Mouse (Mus musculus) liver, embryonic 13.5 days (tissue): ENCODE measurements at regions not wholly inside any gene's neighbourhood (a gene's known extent, or its start where the extent isn't known, plus 50 kb on each side); places are given as distances from the start of the nearest gene placed in this dataset.

Source experiments
- ATAC-seq: fragments of 200-750 bp; cut with Nextera tagmentation; 2 replicates; pipeline ENCODE4 v1.8.0; 2017; ENCODE audit warnings: low read depth, mild to moderate bottlenecking, moderate number of reproducible peaks, moderate library complexity
- DNase-seq: peaks from one replicate; pipeline ENCODE4 v3.0.0; 2022
- H3K27ac ChIP-seq: fragments of 300-500 bp; sonication (generic); 2 replicates; pipeline ENCODE4 v1.5.1; 2015; ENCODE audit warnings: moderate library complexity, mild to moderate bottlenecking, inconsistent platforms
- H3K27me3 ChIP-seq: fragments of 300-500 bp; sonication (generic); 2 replicates; pipeline ENCODE4 v1.6.1; 2015; ENCODE audit warnings: mild to moderate bottlenecking, inconsistent platforms
- H3K36me3 ChIP-seq: fragments of 300-500 bp; sonication (generic); 2 replicates; pipeline ENCODE4 v1.6.1; 2015; ENCODE audit warnings: mild to moderate bottlenecking, inconsistent platforms
- H3K4me1 ChIP-seq: fragments of 300-500 bp; sonication (generic); replicated peaks from 2 replicates; pipeline ENCODE4 v1.6.1; 2015; ENCODE audit warnings: inconsistent platforms
- H3K4me2 ChIP-seq: fragments of 300-500 bp; sonication (generic); 2 replicates; pipeline ENCODE4 v1.6.1; 2015; ENCODE audit warnings: inconsistent platforms, mild to moderate bottlenecking, moderate library complexity
- H3K4me3 ChIP-seq: fragments of 300-500 bp; sonication (generic); replicated peaks from 2 replicates; pipeline ENCODE4 v1.5.1; 2015; ENCODE audit warnings: mild to moderate bottlenecking, inconsistent platforms
- H3K9ac ChIP-seq: fragments of 300-500 bp; sonication (generic); 2 replicates; pipeline ENCODE4 v1.6.1; 2015; ENCODE audit warnings: mild to moderate bottlenecking, inconsistent platforms
- H3K9me3 ChIP-seq: fragments of 300-500 bp; sonication (generic); replicated peaks from 2 replicates; pipeline ENCODE4 v1.6.1; 2016; ENCODE audit warnings: inconsistent platforms
- WGBS: fragments of 180-500 bp; shearing (Covaris S2); methylation state at CpG from one replicate; pipeline ENCODE4 v1.1.7; 2015; ENCODE audit not compliant: insufficient replicate concordance; 5-methylcytosine and 5-hydroxymethylcytosine counted together

GRCm38 (mm10) chr15:68440636-68441035 lies 1939.9 kb upstream of the Lrrc6 start:
- Histone ChIP-seq H3K4me1 (no peaks in the 10 kb centered on the region), H3K27ac (no peak overlapping the region), H3K4me2 (no peak overlapping the region), H3K9ac (no peak overlapping the region), H3K36me3 (no peaks in the 10 kb centered on the region), H3K27me3 (no peaks in the 10 kb centered on the region), H3K9me3 (no peaks in the 10 kb centered on the region), H3K4me3 (no peak overlapping the region)
- DNase-seq: no peak
- no peak for ATAC-seq
- WGBS: 56% methylated on average over 9 of the region's 9 CpGs

- WGBS: 15% methylated on average over 3 of the region's 3 CpGs
- Histone ChIP-seq H3K4me1 (no peaks in the 10 kb centered on the region), H3K9ac (no peak overlapping the region), H3K9me3 (no peaks in the 10 kb centered on the region), H3K4me2 (no peak overlapping the region), H3K27ac (no peak overlapping the region), H3K4me3 (no peak overlapping the region), H3K27me3 (no peaks in the 10 kb centered on the region), H3K36me3 (no peaks in the 10 kb centered on the region)
- ATAC-seq (no peak), DNase-seq (no peak)
Observed at GRCm38 (mm10) chr15:68435961-68436360, 1935.3 kb upstream of the Lrrc6 start.

- ATAC-seq (no peak), DNase-seq (no peak)
- no peaks in the 10 kb centered on the region for H3K9me3 ChIP-seq
- no peak overlapping the region for H3K9ac ChIP-seq
- no peaks in the 10 kb centered on the region for H3K27me3 ChIP-seq
- H3K4me1 ChIP-seq: no peaks in the 10 kb centered on the region
- no peaks in the 10 kb centered on the region for H3K36me3 ChIP-seq
- no peak overlapping the region for H3K27ac ChIP-seq
- H3K4me3 ChIP-seq: no peak overlapping the region
- WGBS: 37% methylated on average over 2 of the region's 2 CpGs
- H3K4me2 ChIP-seq: no peak overlapping the region
Observed at GRCm38 (mm10) chr15:68431251-68431650, 1930.5 kb upstream of the Lrrc6 start.

- Histone ChIP-seq H3K36me3 (no peaks in the 10 kb centered on the region), H3K9me3 (no peaks in the 10 kb centered on the region), H3K4me1 (no peaks in the 10 kb centered on the region), H3K4me3 (no peak overlapping the region), H3K4me2 (no peak overlapping the region), H3K27ac (no peak overlapping the region), H3K9ac (no peak overlapping the region), H3K27me3 (no peaks in the 10 kb centered on the region)
- WGBS: 45% methylated on average over 4 of the region's 4 CpGs
- no peak for DNase-seq
- ATAC-seq: no peak
Observed at GRCm38 (mm10) chr15:68430486-68430885, 1929.8 kb upstream of the Lrrc6 start.

GRCm38 (mm10) chr15:68428444-68429228 lies 1927.9 kb upstream of the Lrrc6 start:
- Histone ChIP-seq H3K27ac (no peak overlapping the region), H3K9me3 (no peaks in the 10 kb centered on the region), H3K4me2 (no peak overlapping the region), H3K4me3 (no peak overlapping the region), H3K27me3 (no peaks in the 10 kb centered on the region), H3K4me1 (no peaks in the 10 kb centered on the region), H3K9ac (no peak overlapping the region), H3K36me3 (no peaks in the 10 kb centered on the region)
- DNase-seq (no peak), ATAC-seq (no peak)
- WGBS: 15% methylated on average over 6 of the region's 6 CpGs

GRCm38 (mm10) chr15:68417142-68417541 lies 1916.4 kb upstream of the Lrrc6 start:
- no peak overlapping the region for H3K4me3 ChIP-seq
- no peak overlapping the region for H3K9ac ChIP-seq
- no peaks in the 10 kb centered on the region for H3K36me3 ChIP-seq
- H3K4me2 ChIP-seq: no peak overlapping the region
- H3K27me3 ChIP-seq: no peaks in the 10 kb centered on the region
- no peak overlapping the region for H3K27ac ChIP-seq
- no peaks in the 10 kb centered on the region for H3K4me1 ChIP-seq
- WGBS: 34% methylated on average over 1 of the region's 1 CpGs
- no peak for ATAC-seq
- H3K9me3 ChIP-seq: no peaks in the 10 kb centered on the region
- DNase-seq: no peak

GRCm38 (mm10) chr15:68415401-68415925 lies 1914.8 kb upstream of the Lrrc6 start:
- ATAC-seq (no peak), DNase-seq (no peak)
- no peak overlapping the region for H3K4me3 ChIP-seq
- H3K4me2 ChIP-seq: no peak overlapping the region
- no peaks in the 10 kb centered on the region for H3K36me3 ChIP-seq
- H3K9ac ChIP-seq: no peak overlapping the region
- no peaks in the 10 kb centered on the region for H3K4me1 ChIP-seq
- WGBS: 13% methylated on average over 3 of the region's 3 CpGs
- H3K27ac ChIP-seq: no peak overlapping the region
- no peaks in the 10 kb centered on the region for H3K9me3 ChIP-seq
- no peaks in the 10 kb centered on the region for H3K27me3 ChIP-seq

- H3K4me2 ChIP-seq: no peak overlapping the region
- no peak for DNase-seq
- H3K9ac ChIP-seq: no peak overlapping the region
- no peaks in the 10 kb centered on the region for H3K27me3 ChIP-seq
- WGBS: 44% methylated on average over 4 of the region's 4 CpGs
- no peaks in the 10 kb centered on the region for H3K9me3 ChIP-seq
- H3K27ac ChIP-seq: no peak overlapping the region
- H3K4me3 ChIP-seq: no peak overlapping the region
- no peaks in the 10 kb centered on the region for H3K4me1 ChIP-seq
- H3K36me3 ChIP-seq: no peaks in the 10 kb centered on the region
- no peak for ATAC-seq
Observed at GRCm38 (mm10) chr15:68414047-68414446, 1913.3 kb upstream of the Lrrc6 start.

- WGBS: 33% methylated on average over 2 of the region's 2 CpGs
- no peak for DNase-seq
- no peaks in the 10 kb centered on the region for H3K4me1 ChIP-seq
Observed at GRCm38 (mm10) chr15:68412697-68413096, 1912.0 kb upstream of the Lrrc6 start.

GRCm38 (mm10) chr15:68412156-68412555 lies 1911.4 kb upstream of the Lrrc6 start:
- 69% methylated on average over 3 of the region's 3 CpGs for WGBS
- Histone ChIP-seq H3K4me1 (no peaks in the 10 kb centered on the region), H3K36me3 (no peaks in the 10 kb centered on the region), H3K9me3 (no peaks in the 10 kb centered on the region), H3K4me2 (no peak overlapping the region), H3K27ac (no peak overlapping the region), H3K4me3 (no peak overlapping the region), H3K9ac (no peak overlapping the region), H3K27me3 (no peaks in the 10 kb centered on the region)
- ATAC-seq (no peak), DNase-seq (no peak)

More at GRCm38 (mm10) chr15:68412697-68413096, 1912.0 kb upstream of the Lrrc6 start:
- H3K4me3 ChIP-seq: no peak overlapping the region
- H3K27me3 ChIP-seq: no peaks in the 10 kb centered on the region
- no peak for ATAC-seq
- H3K36me3 ChIP-seq: no peaks in the 10 kb centered on the region
- H3K9me3 ChIP-seq: no peaks in the 10 kb centered on the region
- H3K27ac ChIP-seq: no peak overlapping the region
- H3K9ac ChIP-seq: no peak overlapping the region
- H3K4me2 ChIP-seq: no peak overlapping the region

- Histone ChIP-seq H3K27ac (no peak overlapping the region), H3K4me3 (no peak overlapping the region), H3K9ac (no peak overlapping the region), H3K4me2 (no peak overlapping the region), H3K4me1 (no peaks in the 10 kb centered on the region), H3K36me3 (no peaks in the 10 kb centered on the region), H3K9me3 (no peaks in the 10 kb centered on the region), H3K27me3 (no peaks in the 10 kb centered on the region)
- WGBS: 68% methylated on average over 3 of the region's 3 CpGs
- ATAC-seq (no peak), DNase-seq (no peak)
Observed at GRCm38 (mm10) chr15:68403554-68404070, 1902.9 kb upstream of the Lrrc6 start.

- no peaks in the 10 kb centered on the region for H3K4me1 ChIP-seq
- H3K4me2 ChIP-seq: no peak overlapping the region
- no peaks in the 10 kb centered on the region for H3K36me3 ChIP-seq
- DNase-seq (no peak), ATAC-seq (no peak)
- no peaks in the 10 kb centered on the region for H3K9me3 ChIP-seq
- H3K27ac ChIP-seq: no peak overlapping the region
- 31% methylated on average over 1 of the region's 1 CpGs for WGBS
- no peak overlapping the region for H3K9ac ChIP-seq
- H3K4me3 ChIP-seq: no peak overlapping the region
- H3K27me3 ChIP-seq: no peaks in the 10 kb centered on the region
Observed at GRCm38 (mm10) chr15:68401726-68402125, 1901.0 kb upstream of the Lrrc6 start.
